Mouse (Mus musculus): ENCODE results near the gene Tmem144.
"Not testable (repeated sequence)": the region's sequence is repeated elsewhere in the genome, so short reads cannot be mapped to it uniquely, and the experiment has no call there.

Gene Tmem144

GRCm38 (mm10) chr3:79808530-79809179 is 43.9 kb downstream of the Tmem144 start:
- DNase-seq: no peak

DNA sequence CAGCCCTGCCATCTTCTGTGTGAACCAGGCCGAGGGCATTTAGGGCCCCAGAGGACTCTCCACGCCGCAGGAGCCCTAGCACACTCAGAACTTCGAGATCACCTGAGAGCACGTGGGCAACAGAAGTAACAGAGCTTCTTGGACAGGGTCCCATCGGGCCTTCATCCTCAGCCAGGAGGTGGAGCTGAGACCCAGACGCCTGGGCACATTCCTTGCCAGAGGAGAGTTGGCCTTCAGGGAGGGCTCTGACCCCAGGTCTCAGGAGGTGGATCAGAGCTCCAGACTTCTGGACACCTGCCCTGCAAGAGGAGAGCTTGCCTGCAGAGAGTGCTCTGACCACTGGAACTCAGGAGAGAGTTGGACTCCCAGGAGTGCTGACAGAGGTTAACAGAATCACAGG is 51.8 kb downstream of the Tmem144 start:
- DNase-seq: not testable (repeated sequence)

DNA sequence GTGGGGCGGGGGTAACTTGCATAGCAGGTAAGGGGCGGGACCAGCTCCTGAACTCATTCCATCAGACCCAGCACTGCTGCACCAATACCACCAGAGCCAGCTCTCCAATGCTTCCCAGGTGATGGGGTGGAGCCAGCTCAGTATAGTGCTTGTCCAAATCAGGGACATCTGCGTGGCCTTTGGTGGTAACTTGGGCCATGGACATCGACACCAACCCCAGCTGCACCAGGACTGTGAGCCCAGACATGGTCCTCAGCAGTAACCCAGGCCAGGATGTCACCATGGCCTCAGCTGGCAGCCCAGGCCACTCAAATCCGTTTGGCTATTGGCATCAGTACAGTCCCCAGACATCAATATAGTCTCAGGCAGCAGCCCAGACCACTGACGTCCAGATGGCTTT is 60.3 kb downstream of the Tmem144 start:
- no peak for DNase-seq

GRCm38 (mm10) chr3:79790324-79790723 is 62.2 kb downstream of the Tmem144 start:
- no peak for DNase-seq

- no peak for DNase-seq
Measured at GRCm38 (mm10) chr3:79789554-79789953, 63.0 kb downstream of the Tmem144 start.

- DNase-seq: no peak
Measured at GRCm38 (mm10) chr3:79788959-79789358, 63.6 kb downstream of the Tmem144 start.

GRCm38 (mm10) chr3:79784362-79784736 is 68.2 kb downstream of the Tmem144 start:
- peak; percentile 16 to 42 for DNase-seq

- peak; percentile 18 to 25 for DNase-seq
Measured at GRCm38 (mm10) chr3:79783630-79784361, 68.8 kb downstream of the Tmem144 start.

DNA sequence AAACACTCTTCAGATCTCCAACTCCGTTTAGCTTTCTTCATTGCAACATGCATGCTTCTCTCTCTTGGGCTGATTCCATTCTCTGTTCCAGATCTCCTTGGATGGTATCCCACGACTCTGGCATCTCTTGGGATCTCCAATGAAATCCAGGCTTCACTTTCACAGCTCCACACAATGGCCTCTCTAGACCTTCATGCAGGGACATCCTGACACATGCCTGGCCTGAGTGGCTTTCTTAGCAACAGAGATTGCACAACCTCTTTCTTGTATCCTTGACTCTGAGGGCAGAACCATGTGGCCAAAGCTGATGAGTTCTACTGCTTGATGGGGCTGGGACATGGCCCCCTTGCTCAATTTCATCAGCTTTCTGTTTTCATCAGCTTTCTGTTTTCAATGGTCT is 79.9 kb downstream of the Tmem144 start:
- no peak for DNase-seq

Data from kidney, postnatal 4 days (tissue).